22 mouse cellular contexts compared by ENCODE assay signal in genomic region chr7:28899972-28900371, GRCm38 (mm10). TPM values are rescaled to one million over a fixed set of nuclear protein-coding genes. Genes with fewer than 3 reads are reported as not detected.
DNase-seq lines count a peak whose midpoint lies in the region; TF ChIP-seq lines count a peak whose summit lies in the region.
"Had no signal": no experiment of that assay in that cellular context is flagged by ENCODE, and none has a peak within 500 bp of the region (broad histone marks: within the 10 kb centered on the region; RNA-seq: fewer than 3 reads in every experiment).

No protein-coding gene starts in this region.

- peak; percentile 25; the same call in 1 of the 2 replicates for TF ChIP-seq CTCF in gastrocnemius, adult 2 months (IDR thresholded peaks at IDR 0.05)
- peak; percentile 43 for TF ChIP-seq CTCF in left cerebral cortex, adult 2 months (IDR thresholded peaks at IDR 0.05)

- intact Hi-C loops in gastrocnemius, adult 2 months (cut with DNase I): no loop called here
- intact Hi-C loops in left cerebral cortex, adult 2 months (cut with DNase I): no loop called here

- H3K27ac ChIP-seq in gastrocnemius, adult 2 months: peak overlapping the region; percentile 82
- H3K27ac ChIP-seq in left cerebral cortex, adult 2 months: peak overlapping the region; percentile 90
- H3K27ac ChIP-seq: hindbrain, embryonic 14.5 days; liver, embryonic 13.5 days had no signal

- DNase-seq in gastrocnemius, adult 2 months: no peak
- DNase-seq in gastrocnemius, adult 8-10 months (ENCODE audit: low spot score in 2 of 2): no peak
- no peak for DNase-seq in left cerebral cortex, adult 2 months (ENCODE audit: extremely low spot score in 1 of 2, low spot score in 2 of 2)
- DNase-seq in left cerebral cortex, adult 8-10 months (ENCODE audit: low spot score in 2 of 2): no peak
- peak; percentile 20 for DNase-seq in thymus, postnatal 14 days
- DNase-seq in thymus, adult 18-20 months: no peak
- DNase-seq in adrenal gland, postnatal 36 days: no peak
- DNase-seq in cerebellum, adult 9-10 months: no peak
- DNase-seq: cerebellum, adult 8-10 months; gastrocnemius, postnatal 36 days; liver, embryonic 13.5 days; lung, postnatal 14 days; midbrain, embryonic 14.5 days; right cerebral cortex, postnatal 25 days; thymus, postnatal 25 days had no signal

- H3K4me3 ChIP-seq in gastrocnemius, adult 2 months: no peak overlapping the region
- H3K4me3 ChIP-seq in left cerebral cortex, adult 2 months: no peak overlapping the region
- H3K4me3 ChIP-seq: erythroblast, embryonic 14.5 days; heart, embryonic 10.5 days; liver, embryonic 13.5 days; megakaryocyte, embryonic 14.5 days had no signal

RNA-seq across cellular contexts. Expression of gene Capn12, which starts 18.8 kb away (rescaled TPM):
- total RNA-seq in gastrocnemius, adult 2 months (2021): under 1 TPM; 0.15 to 0.28 TPM
- total RNA-seq in gastrocnemius, adult 8-10 months (2022): under 1 TPM in 1 of 4 experiments, not detected in 3; 0.11 TPM
- total RNA-seq in left cerebral cortex, adult 2 months (2021): 1 to 10 TPM; 1.5 to 2.0 TPM
- 1 to 10 TPM in 3 of 4 experiments, under 1 TPM in 1; 0.41 to 2.3 (median 1.3) TPM for total RNA-seq in left cerebral cortex, adult 8-10 months (2022)
- under 1 TPM; 0.30 to 0.33 TPM for total RNA-seq in adrenal gland, postnatal 36 days (2021)
- total RNA-seq: neutrophil, adult 5-6 weeks had no signal

RNA-seq across cellular contexts. Expression of gene Lgals7, which starts 36.3 kb away (rescaled TPM):
- total RNA-seq in gastrocnemius, adult 2 months (2021): not detected
- total RNA-seq in gastrocnemius, adult 8-10 months (2022): not detected
- total RNA-seq in left cerebral cortex, adult 2 months (2021): under 1 TPM in 1 of 2 experiments, not detected in 1; 0.49 TPM
- total RNA-seq in left cerebral cortex, adult 8-10 months (2022): not detected
- under 1 TPM; 0.72 to 0.86 TPM for total RNA-seq in adrenal gland, postnatal 36 days (2021)
- total RNA-seq: gastrocnemius, postnatal 36 days; layer of hippocampus, postnatal 25 days; left cerebral cortex, postnatal 36 days; neutrophil, adult 5-6 weeks had no signal
